Mouse (Mus musculus): ENCODE measurements at regions not wholly inside any gene's neighbourhood (a gene's known extent, or its start where the extent isn't known, plus 50 kb on each side); places are given as distances from the start of the nearest gene placed in this dataset.

- no peak for DNase-seq (ENCODE audit: low read depth, low spot score)
Observed at GRCm38 (mm10) chr12:70588234-70588633, 135.3 kb downstream of the Tmx1 start.

DNA sequence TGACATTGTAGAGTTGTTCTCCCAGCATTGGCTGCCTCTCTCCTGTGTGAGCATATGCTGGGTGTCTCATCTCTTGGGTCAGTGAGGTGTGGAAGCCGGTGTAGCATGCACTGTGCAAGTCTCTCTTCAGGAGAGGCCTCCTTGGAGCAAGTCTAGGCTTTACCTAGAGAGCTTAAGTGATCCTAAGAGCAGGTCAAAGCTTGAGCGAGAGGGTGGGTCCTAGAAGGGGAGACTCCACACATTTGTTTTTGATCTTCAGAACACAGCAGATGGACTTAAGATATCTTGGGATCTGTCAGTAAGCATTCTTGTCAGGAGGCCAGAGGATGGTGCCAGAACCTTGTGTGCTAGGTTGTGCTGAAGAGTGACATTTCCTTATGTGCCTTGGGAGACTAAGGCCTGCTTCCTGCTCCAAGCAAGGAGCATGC lies 136.4 kb downstream of the Tmx1 start:
- DNase-seq (ENCODE audit: low read depth, low spot score): no peak

DNA sequence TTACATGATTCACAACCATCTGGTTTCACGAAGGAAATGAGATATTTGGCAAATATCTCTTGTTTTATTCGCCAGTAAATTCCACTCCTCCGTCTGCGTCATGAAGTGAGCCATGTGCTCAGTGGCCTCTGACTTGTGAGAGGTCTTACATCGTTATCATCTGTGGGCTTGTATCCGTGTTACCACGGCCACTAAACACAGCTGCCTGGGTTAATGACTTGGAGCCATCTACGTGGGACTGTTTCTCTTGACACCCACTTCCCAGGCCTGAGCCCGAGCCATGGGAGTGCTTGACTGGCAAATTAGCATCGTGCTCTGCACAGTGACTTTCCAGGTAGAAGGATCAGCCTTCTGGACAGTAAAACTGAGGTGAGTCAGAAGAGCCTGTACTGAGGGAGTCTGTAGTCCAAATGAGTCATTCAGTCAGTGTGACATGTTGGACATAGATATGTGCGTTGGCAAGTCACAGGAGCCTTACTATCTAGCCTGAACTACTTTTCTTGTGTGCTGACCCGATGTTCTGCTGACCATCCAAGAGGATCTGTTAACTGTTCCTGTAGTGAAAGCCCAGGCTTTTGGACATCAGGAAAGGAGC lies 137.7 kb downstream of the Tmx1 start:
- no peak for DNase-seq (ENCODE audit: low read depth, low spot score)

- DNase-seq (ENCODE audit: low read depth, low spot score): no peak
Observed at GRCm38 (mm10) chr12:70592821-70593220, 139.9 kb downstream of the Tmx1 start.

DNA sequence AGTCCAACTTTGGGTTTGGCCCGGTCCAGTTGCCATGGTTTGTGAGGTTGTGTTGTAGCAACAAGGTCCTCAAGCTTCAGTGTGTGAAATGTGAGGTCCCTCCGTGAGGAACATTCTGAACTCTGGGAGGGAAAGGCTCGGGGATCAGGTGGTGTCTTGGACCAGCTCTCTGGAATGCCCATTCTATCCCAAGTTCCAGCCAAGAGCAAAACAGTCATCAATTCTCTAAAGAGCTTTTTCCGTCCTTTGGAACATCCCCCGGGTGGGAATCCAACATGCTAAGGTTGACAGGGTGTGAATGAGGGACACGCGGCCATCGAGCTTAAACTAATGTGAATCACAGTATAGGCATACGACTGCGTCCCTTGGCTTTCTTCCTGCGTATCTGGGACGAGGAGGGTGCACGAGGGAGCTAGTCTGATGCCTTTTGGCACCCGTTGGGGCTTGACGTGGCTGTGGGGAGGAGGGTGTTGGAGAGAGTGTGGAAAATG lies 145.4 kb downstream of the Tmx1 start:
- DNase-seq (ENCODE audit: low read depth, low spot score): no peak

DNA sequence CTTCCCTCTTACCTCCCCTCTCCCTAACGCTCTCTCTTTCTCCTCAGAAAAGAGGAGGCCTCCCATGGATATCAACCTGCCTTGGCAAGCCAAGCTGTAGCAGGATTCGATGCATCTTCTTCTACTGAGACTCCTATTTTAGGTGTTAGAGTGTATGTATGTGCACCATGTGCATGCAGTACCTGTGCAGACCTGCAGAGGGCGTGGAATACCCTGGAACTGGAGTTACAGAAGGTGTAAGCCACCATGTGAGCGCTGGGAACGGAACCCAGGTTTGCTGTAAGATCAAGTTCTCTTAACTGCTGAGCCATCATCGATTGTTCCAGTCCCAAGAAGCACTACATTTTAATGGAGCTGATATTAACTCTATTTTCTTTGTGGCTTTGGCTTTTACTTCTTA lies 146.8 kb downstream of the Tmx1 start:
- no peak for DNase-seq (ENCODE audit: low read depth, low spot score)

DNA sequence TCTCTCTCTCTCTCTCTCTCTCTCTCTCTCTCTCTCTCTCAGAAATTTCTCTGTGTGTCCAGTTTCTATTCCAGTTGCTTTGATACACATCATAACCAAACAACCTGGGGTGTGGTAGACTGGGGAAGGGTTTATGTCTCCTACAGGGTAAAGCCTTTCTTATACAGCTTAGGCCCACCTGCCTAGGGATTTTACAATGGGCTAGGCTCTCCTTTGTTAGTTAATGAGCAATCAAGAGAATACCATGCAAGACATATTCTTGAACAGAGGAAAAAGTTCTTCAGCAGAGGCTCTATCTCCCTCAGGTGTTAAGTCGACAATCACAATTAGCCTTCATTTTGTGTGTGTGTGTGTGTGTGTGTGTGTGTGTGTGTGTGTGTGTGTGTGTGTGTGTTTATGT lies 151.0 kb downstream of the Tmx1 start:
- no peak for DNase-seq (ENCODE audit: low read depth, low spot score)

- DNase-seq (ENCODE audit: low read depth, low spot score): no peak
Observed at GRCm38 (mm10) chr12:70608672-70609071, 155.8 kb downstream of the Tmx1 start.

- DNase-seq (ENCODE audit: low read depth, low spot score): no peak
Observed at GRCm38 (mm10) chr12:70609116-70609871, 156.4 kb downstream of the Tmx1 start.

DNA sequence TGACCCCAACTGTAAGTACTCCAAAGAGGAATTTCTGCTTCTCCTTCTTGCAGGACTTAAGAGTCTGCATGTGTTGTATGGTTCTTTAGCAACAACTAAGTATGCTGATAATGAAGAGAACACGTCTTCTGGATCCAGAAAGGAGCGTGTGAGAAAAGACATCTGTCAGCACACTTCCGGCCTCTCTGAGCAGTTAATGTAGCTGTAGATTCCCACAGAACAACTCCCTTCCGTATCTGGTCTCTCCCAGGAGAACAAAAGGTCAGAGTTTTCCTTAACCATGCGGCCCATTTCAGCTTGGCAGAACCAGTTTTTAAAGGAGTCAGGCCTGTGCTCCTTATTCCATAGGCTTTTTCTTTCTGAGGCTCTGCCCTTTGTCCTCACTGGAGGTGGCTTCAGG lies 159.0 kb downstream of the Tmx1 start:
- DNase-seq (ENCODE audit: low read depth, low spot score): no peak

- DNase-seq (ENCODE audit: low read depth, low spot score): no peak
Observed at GRCm38 (mm10) chr12:70613244-70613643, 160.3 kb downstream of the Tmx1 start.

GRCm38 (mm10) chr12:70614101-70614500 lies 161.2 kb downstream of the Tmx1 start:
- DNase-seq (ENCODE audit: low read depth, low spot score): no peak

DNA sequence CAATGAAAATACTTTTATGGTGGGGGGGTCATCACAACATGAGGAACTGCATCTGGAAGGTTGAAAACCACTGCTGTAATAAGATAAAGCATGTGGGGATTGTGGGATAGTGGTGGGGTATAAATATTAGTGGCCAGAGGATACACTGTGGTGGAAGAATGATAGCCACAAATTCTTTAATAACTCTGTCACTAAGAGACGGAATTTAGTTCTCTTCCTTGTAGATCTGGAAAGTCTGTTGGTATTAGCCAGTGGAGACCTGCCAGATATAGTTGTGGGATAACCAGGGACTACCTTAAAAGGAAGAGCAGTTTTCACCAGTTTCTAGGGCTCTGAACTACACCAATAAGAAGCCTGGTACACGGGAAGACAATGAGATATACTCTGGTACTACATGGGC lies 161.8 kb downstream of the Tmx1 start:
- DNase-seq (ENCODE audit: low read depth, low spot score): no peak

GRCm38 (mm10) chr12:70615123-70615522 lies 162.2 kb downstream of the Tmx1 start:
- no peak for DNase-seq (ENCODE audit: low read depth, low spot score)

GRCm38 (mm10) chr12:70616049-70616448 lies 163.2 kb downstream of the Tmx1 start:
- no peak for DNase-seq (ENCODE audit: low read depth, low spot score)

GRCm38 (mm10) chr12:70616487-70616886 lies 163.6 kb downstream of the Tmx1 start:
- DNase-seq (ENCODE audit: low read depth, low spot score): no peak

- DNase-seq (ENCODE audit: low read depth, low spot score): no peak
Observed at GRCm38 (mm10) chr12:70617024-70617423, 164.1 kb downstream of the Tmx1 start.

DNA sequence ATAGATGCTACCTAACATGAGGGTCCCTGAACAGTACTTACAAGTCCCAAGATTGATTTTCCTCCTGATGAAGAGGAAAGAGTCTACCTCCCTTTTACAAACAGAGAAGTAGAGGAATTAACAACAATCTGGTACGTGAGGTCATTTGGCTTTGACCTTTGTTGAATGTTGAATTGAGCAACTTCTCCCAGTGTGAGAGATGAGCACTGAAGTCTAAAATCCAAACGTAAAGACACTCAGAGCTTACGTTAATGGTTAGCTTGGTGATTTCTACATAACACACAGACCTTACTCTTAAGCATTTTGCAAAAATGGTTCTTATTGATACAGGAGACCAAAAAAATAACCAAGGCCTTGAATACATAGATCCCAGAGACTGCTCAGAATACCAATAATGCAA lies 165.1 kb downstream of the Tmx1 start:
- no peak for DNase-seq (ENCODE audit: low read depth, low spot score)

- no peak for DNase-seq (ENCODE audit: low read depth, low spot score)
Observed at GRCm38 (mm10) chr12:70619436-70619835, 166.5 kb downstream of the Tmx1 start.

GRCm38 (mm10) chr12:70622019-70622418 lies 169.1 kb downstream of the Tmx1 start:
- DNase-seq (ENCODE audit: low read depth, low spot score): no peak

- no peak for DNase-seq (ENCODE audit: low read depth, low spot score)
Observed at GRCm38 (mm10) chr12:70624298-70624980, 171.5 kb downstream of the Tmx1 start.

DNA sequence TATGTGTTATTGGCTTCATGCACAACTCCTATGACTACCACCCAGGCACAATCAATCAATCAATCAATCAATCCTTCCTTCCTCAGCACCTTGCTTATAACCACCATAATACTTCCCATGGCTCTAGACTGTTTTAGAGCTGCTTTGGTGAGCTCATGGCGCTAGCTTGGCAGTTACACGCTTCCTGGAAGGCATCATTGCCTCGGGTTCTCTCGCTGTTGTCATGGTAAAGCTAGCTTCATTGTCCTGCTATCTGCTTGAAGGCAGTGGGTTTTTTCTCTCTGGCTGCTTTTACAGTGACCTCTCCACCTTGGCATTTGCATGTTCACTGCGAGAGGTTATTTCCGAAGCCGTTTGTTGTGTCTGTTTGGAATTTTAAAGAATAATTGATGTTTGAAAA lies 174.7 kb downstream of the Tmx1 start:
- no peak for DNase-seq (ENCODE audit: low read depth, low spot score)
